Mouse (Mus musculus) lung, postnatal 10 days (tissue): ENCODE measurements around the gene Vmn1r200.

Experiments
- DNase-seq: peaks from one replicate; pipeline ENCODE4 v3.0.0; 2021

Vmn1r200 gene

DNA sequence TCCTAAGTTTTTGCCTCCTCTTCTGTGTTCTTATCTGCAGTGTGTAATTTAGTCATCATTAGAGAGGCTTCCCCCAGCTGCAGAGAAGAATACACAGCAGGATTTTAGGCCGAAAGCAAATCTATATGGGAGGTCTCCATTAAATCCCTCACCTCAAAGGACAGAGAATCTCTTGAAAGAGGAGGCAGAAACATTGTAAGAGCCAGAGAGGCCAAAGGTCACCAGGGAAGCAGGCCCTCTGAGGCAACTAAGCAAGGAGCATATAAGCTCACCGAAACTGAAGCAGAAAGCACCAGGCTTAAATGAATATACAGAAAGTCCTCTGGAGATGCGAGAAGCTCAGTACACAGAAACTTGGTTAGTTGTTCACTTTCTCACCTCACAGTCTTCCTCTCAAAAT lies at the start of gene Vmn1r200:
Gene Vmn1r200 (plus strand): TSS at position 301 of the 400 bp plus-strand sequence.
- no peak for DNase-seq

DNA sequence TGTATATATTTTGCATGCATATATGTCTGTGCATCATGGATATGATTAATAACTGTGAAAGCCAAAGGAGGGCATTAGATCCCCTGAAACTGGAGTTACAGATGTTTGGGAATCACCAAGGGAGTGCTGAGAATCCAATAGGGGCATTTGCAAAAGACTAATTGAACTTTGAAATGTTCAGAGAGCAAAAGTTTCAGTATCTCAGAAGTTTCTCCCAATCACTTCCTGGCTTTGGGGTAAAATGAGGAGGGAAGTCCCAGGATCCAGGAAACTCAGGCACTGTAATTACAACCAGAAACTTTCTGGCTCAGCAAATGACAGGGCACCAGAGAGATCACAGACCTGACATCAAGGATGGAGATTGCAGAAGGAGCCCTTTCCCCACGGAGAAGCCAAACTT lies 40.1 kb upstream of the Vmn1r200 start, which contains the start of gene Vmn1r198:
Gene Vmn1r198 (plus strand): TSS at position 301 of the 400 bp plus-strand sequence.
- DNase-seq = no peak

DNA sequence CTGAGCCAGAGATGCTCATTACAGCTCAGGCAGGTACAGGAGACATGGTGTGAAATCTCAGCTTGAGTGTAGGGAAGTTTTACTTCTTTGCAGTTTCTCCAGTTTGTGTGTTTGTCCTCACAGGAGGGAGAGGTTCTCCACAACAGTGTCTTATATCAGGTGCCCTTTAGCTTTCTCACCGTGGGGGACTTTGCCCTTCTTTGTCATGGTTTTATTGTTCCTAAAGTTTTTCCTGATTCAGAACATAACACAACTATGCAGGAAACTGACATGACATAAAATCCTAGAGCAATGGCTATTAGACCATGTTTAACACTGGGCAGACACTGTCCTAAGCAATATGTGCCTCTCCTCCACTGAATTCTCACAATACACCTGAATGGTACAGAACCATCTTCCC lies 39.4 kb upstream of the Vmn1r200 start:
- DNase-seq = no peak

DNA sequence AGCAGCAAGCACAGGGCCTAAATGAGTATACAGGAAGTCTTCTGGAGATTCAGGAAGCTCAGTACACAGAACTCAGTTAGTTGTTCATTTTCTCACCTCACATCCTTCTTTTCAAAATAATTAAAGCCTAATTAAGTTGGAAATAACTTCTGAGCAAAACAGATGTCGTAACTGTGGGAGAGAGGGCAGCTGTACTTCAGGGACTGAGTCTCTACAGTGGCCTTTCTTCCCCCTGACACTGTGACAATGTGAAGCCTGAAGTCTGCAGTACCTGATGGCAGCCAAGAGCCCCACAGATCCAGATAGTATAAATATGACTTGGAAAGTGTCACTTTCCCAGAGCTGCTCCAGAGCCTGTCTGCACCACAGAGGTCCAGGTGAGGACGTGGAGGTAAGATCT lies 10.7 kb upstream of the Vmn1r200 start, which contains the start of gene Vmn1r199:
Gene Vmn1r199 (plus strand): TSS at position 301 of the 400 bp plus-strand sequence.
- no peak for DNase-seq

DNA sequence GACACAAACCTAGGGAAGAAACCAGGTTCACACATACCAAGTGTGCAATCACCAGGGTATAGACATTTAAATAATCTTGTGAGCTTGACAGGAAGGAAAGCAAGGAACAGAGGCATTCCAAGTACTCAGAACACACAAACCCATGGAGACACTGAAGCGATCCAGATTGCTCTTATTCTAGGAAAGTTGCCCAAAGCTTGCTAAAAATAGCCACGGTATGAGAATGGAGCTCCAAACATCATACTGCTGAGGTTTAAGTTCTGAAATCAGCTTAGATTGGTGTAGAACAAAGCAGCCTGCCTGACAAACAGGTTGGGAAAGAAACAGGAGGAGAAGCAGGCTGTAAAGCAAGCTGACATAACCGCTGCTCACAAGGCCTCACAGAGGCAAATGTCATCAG lies 9.0 kb upstream of the Vmn1r200 start:
- peak; percentile 7 for DNase-seq

DNA sequence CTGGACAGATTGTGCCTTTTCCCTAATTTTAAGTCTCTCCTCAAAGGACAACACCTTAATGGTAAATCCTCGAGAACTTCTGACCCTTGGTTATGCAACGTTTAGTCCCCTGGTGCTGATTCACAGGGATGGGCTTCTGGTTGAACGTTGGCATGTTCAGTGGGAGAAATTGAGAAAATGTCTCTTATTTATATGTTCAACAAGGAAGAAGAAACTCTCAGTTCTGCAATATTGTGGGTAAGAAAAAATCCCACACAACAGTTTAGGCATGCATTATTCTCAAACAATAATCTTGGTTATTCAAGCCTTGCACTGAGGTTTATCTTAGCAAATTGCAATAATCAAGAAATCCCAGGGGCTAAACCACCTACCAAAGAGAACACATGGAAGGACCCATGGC lies 6.8 kb upstream of the Vmn1r200 start:
- no peak for DNase-seq

DNA sequence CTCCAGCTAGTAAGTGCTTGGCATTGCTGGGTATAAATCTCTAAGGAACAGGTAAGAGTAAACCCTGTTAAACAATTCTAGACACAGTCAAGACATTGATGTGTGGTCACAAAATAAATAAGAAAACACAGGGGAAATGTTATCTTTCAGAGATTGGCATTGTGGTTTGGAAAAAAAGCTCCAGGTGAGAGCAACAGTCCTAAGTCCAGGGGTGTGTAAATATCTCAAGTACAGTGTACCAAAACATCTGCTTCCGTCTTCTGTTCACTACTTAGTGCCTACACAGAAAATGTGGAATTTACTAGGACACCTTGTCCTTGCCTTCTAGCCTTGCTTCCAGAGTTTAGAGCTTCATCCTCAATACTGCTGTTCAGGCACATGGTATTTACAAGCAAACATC lies 3.1 kb upstream of the Vmn1r200 start:
- no peak for DNase-seq

DNA sequence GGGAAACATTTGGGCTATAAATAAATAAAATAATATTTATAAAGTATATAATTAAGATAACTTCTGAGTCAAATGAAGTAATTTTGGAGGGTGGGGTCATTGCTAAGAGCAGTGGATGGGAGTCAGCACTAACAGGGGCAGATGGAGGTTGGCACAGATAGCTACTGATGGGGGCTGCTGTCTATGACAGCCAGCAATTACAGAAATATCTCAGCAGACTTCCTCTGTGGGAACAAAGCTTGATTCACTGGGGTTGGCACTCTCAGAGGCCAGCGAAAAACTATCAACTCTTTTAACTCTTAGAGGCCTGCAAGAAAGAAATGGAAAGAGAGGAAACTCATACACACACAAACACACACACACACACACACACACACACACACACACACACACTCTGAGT lies 12.8 kb downstream of the Vmn1r200 start:
- DNase-seq = no peak
